Mouse (Mus musculus) layer of hippocampus, adult 9-10 months (tissue): ENCODE measurements at regions not wholly inside any gene's neighbourhood (a gene's known extent, or its start where the extent isn't known, plus 50 kb on each side); places are given as distances from the start of the nearest gene placed in this dataset.

Source experiments
- DNase-seq: peaks from one replicate; pipeline ENCODE4 v3.0.0; 2022; ENCODE audit warnings: low spot score

GRCm38 (mm10) chr1:76660146-76660545, 854.7 kb downstream of the Epha4 start:
- DNase-seq, result no peak

GRCm38 (mm10) chr1:76664381-76664780, 850.5 kb downstream of the Epha4 start:
- no peak for DNase-seq

DNA sequence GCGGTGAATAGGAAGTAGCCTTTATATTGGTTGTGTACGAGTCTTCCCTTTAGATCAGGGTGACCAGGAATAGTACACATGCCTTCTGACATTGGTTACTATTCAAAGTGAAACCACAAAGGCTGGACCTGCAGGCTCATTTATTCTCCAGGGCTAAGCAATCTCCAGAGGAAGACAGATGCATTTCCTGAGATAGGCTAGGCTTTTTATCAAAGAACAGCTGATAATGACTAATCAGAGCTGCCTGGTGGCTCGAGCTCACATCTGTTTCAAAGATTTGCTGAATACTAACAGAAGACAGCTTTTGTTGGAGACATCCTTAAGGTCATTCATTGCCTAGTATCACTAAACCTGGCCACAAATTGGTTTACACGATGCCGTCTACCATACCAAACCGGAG, 838.1 kb downstream of the Epha4 start:
- DNase-seq, result no peak

GRCm38 (mm10) chr1:76705556-76705955, 809.3 kb downstream of the Epha4 start:
- no peak for DNase-seq

GRCm38 (mm10) chr1:76717639-76718292, 797.1 kb downstream of the Epha4 start:
- DNase-seq, result no peak

DNA sequence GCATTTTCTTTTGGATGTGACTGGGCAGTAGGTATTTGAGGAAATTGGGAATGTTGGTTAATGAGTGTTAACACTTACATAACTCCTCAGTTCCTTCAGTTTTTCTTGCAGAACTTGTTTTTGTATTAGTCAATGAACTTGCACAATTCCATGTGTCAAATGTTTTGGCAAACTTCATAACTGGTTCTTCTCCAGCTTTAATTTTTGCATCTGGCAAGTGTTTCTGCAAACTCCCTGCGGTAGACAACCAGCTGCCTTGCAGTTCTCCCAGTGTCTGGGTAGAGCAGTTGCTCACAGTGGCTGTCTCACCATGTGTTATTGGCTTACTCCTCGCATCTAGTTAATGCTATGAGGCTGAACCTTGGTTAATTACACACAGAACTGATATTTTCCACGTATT, 790.4 kb downstream of the Epha4 start:
- peak; percentile 8 for DNase-seq

DNA sequence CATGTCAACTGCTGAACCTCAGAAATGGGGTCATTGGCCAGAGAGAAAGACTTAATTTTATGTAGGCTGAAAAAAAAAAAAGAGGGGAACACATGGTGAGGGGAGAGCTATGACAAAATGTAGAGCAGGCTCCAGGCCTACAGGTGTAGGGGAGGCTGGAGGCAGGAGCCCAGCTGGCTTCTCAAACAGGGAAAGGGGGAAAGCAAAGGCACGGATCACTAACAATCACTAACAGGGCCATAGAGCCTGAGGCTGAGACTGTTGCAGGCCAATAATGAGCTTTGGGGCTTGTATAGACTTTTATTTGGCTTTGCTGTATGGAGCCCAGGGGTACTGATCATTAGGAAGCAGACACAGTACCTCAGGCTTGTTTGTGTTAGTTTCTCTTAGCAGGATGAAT, 777.9 kb downstream of the Epha4 start:
- DNase-seq, result no peak

DNA sequence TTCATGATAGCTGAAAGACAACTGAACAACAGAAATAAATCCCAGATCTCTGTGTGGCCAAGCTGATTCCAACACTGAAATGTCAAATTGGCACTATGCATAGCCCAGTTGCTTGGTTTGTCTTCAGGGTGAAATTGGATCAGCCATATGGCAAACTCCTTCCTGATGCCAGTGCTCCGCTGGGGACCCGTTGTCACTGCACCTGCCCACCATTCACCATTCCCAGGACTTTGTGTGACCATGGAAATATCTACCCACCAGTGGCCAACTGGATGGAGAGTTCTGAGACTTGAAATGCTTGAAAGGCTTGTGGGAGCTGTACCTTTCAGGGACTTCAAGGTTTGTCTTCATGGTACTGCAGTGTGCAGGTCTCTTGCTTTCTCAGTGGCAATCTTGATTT, 777.2 kb downstream of the Epha4 start:
- no peak for DNase-seq

DNA sequence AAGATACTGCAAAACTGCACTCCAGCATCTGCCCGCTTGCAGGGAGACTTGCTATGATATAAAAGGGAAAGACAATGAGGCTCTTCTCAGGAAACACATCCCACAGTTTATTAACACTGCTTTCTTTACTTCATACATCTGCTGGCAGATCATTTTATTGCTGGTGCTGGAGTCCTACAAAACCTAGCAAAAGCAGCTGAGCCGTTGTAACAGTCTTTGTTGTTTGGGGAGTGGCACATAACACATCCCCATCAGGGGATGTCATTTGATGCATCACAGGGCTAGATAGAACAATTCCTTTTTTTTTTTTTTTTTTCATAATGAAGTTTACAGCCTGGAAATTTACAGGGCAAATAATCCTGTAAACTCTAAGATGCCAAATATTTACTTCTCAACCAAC, 742.2 kb downstream of the Epha4 start:
- no peak for DNase-seq

DNA sequence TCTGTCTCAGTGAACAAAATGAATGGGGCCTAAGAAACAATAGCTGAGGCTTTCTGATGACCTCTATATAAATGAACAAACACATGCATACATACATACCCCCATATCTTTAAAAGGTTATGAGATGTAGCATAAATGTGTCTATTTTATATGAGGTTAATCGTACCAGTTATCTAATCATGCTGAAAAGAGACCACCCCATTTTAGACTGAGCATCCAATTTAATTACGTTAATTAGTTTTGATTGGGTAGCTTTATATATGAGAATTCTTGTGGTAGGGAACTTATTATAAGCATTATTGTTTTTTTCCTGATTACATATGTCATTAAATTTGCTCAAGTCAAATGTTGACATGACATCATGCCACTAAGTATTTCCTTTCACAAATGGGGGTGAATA, 728.0 kb downstream of the Epha4 start:
- DNase-seq, result no peak

DNA sequence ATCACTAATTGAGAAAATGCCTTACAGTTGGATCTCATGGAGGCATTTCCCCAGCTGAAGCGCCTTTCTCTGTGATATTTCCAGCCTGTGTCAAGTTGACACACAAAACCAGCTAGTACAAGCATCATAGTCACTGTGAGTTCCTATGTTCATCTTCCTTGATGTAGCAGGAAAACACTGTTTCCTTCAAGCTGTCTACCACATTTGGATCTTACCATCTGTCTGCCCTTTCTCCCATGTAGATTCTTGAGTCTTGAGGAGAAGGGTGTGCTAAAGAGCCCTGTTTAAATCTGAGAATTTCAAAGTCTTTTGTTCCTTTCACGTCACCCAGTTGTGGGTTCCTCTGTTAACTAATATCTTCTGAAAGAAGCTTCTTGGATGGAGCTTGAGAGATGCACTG, 721.5 kb downstream of the Epha4 start:
- DNase-seq, result no peak

GRCm38 (mm10) chr1:76819906-76820305, 695.0 kb downstream of the Epha4 start:
- peak; percentile 47 for DNase-seq

GRCm38 (mm10) chr1:76821610-76822009, 693.3 kb downstream of the Epha4 start:
- no peak for DNase-seq

- DNase-seq, result no peak
Measured at GRCm38 (mm10) chr1:76829690-76830089, 685.2 kb downstream of the Epha4 start.

GRCm38 (mm10) chr1:76832311-76832710, 682.6 kb downstream of the Epha4 start:
- DNase-seq, result no peak

DNA sequence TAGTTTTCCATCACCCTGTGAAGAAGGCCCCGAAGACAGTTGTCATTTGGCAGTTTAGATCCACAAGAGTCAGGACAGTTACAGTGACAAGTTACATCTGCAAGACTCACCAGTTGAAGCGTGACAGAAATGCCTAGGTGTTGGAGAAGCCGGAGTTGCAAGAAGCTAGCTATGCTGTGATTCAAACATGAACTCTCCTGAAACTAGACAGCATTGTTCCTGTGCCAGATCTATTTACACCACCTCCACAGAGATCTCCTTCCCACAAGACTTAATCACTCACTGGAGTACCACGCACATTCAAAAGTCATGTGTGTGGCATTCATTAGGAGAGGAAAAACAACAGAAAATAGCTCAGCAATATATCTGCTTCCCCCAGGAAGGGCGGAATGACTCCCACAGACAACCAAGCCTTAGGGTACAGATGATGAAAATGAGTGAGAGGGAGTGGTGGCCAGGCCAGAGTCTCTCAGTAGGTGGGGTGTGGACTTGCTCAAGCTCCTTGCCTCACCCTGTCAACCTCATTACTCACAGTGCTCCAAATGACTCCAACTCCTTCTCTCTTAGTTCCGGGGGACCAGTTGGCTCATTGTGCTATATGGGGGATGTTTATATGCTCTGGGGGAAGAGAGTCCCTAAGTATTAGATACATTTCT, 679.7 kb downstream of the Epha4 start:
- DNase-seq, result no peak

DNA sequence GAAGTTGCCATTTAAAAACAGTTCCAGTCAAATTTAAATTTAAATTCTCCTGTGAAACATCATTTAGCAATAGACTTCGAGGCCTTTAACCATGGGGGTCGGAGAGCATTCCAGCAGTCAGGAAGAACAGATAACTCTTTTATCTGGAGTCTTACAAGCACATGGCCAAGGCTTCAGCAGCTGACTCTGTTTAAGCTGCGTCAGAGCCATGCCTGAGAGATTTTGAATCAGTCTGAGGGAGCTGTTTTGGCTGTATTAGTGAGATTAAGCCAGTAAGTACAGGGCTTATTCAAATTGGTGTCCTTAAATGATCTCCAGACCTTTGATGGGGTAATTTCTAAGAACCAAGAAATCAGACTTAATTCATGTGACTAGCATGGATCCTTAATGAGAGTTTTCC, 665.5 kb downstream of the Epha4 start:
- DNase-seq, result no peak

DNA sequence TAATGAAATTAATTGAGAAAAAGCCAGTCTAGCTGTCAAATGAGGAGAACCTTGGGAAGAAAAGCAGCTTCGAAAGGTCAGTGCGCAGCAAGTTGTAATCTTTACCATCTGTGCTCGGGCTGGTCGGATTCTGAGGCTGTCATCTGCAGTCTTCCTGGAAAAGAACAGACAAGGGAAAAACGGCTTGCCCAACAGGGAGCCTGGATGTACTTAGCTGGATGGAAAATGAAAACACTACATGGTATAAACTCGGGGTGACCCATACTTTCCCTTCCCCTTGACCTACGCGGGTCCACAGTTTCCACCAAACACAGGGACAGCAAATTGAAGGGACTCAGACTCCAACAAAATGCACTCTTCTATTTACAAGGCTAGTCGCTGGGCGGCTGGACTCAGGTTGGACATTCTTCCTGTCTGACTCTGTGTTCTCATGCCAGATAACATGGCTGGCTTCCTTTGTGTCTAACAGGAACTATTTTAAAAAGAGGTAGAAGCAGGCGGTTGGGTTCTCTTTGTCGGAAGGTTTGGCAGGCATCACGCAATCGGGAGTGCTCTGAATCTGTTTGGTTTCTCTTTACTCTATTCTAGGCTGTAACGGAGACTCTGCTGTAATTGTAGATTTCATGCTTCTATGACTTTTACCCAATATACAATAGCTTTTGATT, 648.5 kb downstream of the Epha4 start:
- DNase-seq, result peak; percentile 25

DNA sequence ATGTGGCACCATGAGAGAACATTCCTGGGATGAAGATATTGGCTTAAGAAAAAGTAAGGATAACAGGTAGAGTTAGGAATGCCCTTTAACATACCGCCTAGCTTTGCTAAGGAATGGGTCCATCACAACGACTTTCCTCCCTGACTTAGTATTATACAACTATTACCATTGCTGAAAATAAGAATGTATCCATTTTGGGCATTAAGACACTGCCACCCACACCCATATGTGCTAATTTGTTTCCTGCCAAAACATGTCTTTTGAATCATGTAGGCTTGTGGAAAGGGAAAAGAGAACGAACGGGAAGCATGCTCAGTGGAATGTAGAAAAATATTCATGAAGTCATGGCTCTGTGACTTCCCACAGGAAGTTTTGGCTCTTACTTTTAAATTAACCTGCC, 641.7 kb downstream of the Epha4 start:
- peak; percentile 77 for DNase-seq

GRCm38 (mm10) chr1:76880111-76880782, 634.6 kb downstream of the Epha4 start:
- no peak for DNase-seq

DNA sequence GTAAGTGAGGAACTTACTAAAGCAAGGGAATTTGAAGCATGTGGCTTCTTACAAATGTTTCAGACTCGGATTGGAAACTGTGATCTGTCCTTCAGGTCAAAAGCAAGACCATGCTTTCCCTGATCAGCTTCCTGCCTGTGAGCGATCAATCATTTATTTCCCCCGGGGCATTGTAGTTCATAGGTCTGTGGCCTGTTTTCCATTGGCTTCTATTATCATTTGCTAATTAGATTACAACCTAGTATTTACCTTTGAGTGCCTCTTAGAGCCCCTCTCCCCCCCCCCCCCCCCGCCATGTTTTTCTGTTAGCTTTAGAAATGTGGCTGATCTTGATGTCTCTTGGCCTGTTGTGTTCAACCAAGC, 634.1 kb downstream of the Epha4 start:
- DNase-seq, result no peak

- DNase-seq, result no peak
Measured at GRCm38 (mm10) chr1:76896152-76896864, 618.6 kb downstream of the Epha4 start.
